Mouse (Mus musculus) hindlimb bud, embryonic 11.5 days (tissue): ENCODE results near the gene Prrg1.
"Not testable (repeated sequence)": the region's sequence is repeated elsewhere in the genome, so short reads cannot be mapped to it uniquely, and the experiment has no call there.

Experiments used
- DNase-seq: peaks from one replicate; pipeline ENCODE4 v3.0.0-alpha.2; 2012; ENCODE audit warnings: low read depth, low spot score; ENCODE audit errors: extremely low spot score

Prrg1 gene

DNA sequence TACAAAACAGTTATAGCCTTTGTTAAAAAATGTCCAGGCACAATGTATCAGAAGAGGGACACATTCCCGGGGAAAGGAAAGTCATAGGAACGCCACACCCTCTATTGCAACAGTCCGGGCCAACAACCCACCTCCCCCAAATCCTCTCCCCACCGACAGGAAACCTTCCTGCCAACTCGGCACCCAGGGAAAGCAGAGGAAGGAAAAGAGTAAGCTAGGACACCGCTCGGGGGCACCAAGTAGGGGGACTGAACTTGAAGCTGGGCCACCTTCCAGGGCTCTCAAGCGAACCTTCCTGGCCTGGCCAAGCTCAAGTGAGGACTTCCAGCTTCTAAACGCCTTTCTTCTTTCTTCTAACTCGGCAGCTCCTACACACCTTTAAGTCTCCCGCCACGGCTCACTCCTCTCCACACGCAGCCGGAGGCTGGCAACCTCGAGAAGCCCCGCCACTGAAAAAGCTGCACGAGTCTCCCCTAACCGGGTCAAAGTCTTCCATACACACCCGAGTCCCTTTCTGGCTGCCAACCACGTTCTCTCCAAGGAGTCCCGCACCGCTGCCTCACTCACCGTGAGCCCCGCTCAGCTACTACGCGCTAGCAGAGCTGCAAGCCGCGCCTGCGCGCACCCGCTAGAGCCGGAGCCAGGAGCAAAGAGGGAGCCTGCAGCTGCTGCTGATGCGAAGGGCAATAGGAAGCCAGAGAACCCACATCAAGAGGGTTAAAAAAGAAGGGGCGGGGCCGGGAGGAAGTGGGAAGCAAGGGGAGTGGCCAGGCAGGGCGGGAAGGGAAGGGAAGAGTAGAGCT lies at the start of gene Prrg1:
TSS of gene Prrg1 (minus strand) at position 695 of the 803 bp plus-strand sequence.
- no peak for DNase-seq

GRCm38 (mm10) chrX:78605814-78606213 lies 22.1 kb upstream of the Prrg1 start:
- no peak for DNase-seq

- DNase-seq, result no peak
Observed at GRCm38 (mm10) chrX:78593138-78593537, 9.4 kb upstream of the Prrg1 start.

DNA sequence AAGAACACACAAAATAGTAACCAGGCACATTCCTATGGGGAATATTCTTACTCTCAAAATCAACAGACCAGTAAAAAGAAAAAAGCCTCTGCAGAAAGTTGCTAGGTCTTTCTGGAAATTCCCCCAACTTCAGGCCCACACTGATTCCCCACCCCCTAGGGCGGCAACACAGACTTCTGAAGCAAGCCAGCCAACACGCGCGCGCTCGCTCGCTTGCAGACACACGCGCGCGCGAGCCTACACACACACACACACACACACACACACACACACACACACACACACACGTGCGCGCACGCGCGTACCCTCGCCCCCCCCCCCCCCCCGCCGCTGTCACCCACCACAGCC lies 868 bp downstream of the Prrg1 start:
- DNase-seq, result no peak

DNA sequence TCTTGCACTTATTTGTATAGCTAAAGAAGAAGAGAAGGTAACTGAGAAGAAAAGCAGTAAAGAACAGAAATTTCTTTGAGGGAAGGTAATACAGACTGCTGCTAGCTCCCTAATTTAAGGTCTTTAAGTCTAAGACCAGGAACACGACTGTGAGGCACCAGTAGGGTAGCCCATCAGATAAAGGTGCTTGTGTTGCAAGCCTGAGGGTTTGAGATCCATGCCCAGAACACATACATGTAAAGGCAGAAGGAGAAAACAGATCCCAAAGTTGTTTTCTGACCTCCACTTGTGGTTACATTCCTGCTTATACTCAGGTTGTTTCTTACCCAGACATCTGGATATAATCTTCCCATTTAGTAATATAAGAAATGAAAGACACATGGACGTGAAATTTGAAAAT lies 20.2 kb downstream of the Prrg1 start:
- DNase-seq, result no peak

- no peak for DNase-seq
Observed at GRCm38 (mm10) chrX:78553399-78553798, 30.3 kb downstream of the Prrg1 start.

GRCm38 (mm10) chrX:78552704-78553103 lies 31.0 kb downstream of the Prrg1 start:
- no peak for DNase-seq

- DNase-seq, result no peak
Observed at GRCm38 (mm10) chrX:78547696-78548095, 36.0 kb downstream of the Prrg1 start.

- DNase-seq, result no peak
Observed at GRCm38 (mm10) chrX:78539734-78540133, 44.0 kb downstream of the Prrg1 start.

- no peak for DNase-seq
Observed at GRCm38 (mm10) chrX:78538632-78539316, 44.9 kb downstream of the Prrg1 start.

- DNase-seq, result no peak
Observed at GRCm38 (mm10) chrX:78518301-78518700, 65.4 kb downstream of the Prrg1 start.

- no peak for DNase-seq
Observed at GRCm38 (mm10) chrX:78482987-78483386, 100.7 kb downstream of the Prrg1 start.

GRCm38 (mm10) chrX:78479710-78480109 lies 104.0 kb downstream of the Prrg1 start:
- no peak for DNase-seq

DNA sequence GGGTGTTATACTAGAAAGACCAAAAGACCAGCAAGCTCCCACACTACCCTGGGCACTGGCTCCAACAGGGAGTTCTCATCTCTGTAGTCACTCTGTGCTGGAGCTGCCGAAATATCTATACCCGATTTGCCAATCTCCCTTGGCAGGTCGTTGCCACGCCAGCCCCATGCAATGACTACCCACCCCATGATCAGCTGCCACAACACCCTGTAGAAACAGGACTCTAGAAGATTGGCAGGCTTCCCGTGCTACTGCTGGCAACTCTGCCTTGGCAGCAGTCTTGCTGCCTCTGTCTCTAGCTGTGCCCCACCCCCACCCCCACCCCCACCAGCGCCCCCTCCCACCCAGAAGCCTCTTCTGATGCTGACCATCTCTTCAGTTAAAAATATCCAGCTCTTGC lies 149.3 kb downstream of the Prrg1 start:
- DNase-seq, result no peak

GRCm38 (mm10) chrX:78403346-78403745 lies 180.3 kb downstream of the Prrg1 start:
- DNase-seq, result not testable (repeated sequence)
